Mouse (Mus musculus): ENCODE measurements around the gene Sult1a1. TPM values are rescaled to one million over a fixed set of nuclear protein-coding genes. Genes with fewer than 3 reads are reported as not detected.

The Sult1a1 gene
- polyA plus RNA-seq, 1 experiment from 2014 or later: 8.5 TPM

DNA sequence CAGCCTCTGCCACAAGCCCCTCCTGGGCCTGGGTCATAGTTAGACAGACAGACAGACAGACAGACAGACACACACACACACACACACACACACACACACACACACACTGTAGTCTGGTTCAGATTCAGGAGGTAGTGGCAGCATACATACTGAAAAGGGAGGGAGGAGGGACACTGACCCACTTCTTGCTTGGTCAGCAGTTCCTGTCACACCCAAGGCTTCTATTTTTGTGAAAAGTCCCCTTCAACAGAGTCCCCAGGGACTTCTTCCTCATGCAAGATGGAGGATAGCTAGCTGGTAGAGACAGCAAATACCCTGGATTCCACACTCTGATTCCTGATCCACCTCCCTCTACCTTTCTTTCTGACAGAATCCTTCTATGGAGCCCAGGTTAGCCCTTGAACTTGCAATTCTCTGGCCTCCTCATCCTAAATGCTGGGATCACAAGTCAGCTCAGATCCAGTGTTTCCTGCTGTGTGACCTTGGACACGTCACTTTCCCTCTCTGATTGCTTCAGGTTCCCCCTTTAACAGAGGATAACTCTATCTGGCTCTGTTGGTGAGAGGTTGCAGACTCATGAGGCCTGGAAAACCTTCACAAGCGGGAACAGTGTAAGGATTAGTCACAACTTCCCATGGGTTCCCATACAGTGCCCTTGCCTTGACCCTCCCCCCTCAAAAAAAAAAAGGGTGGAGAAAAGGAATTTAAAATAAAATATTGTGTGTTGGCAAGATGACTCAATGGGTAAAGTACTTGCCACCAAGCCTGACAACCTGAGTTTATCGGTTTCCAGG, 50.2 kb downstream of the Sult1a1 start:
- Histone ChIP-seq H3K4me2 (ENCODE audit: low read length) (no peak overlapping the region), H3K27ac (ENCODE audit: low read length) (no peak overlapping the region), H3K27me3 (ENCODE audit: control insufficient read depth, insufficient read depth, low read depth, low read length) (no peaks in the 10 kb centered on the region), H3K9ac (ENCODE audit: low read depth, low read length) (no peak overlapping the region), H3K36me3 (ENCODE audit: control insufficient read depth, insufficient read depth, low read length) (no peaks in the 10 kb centered on the region), H3K9me3 (replicated peaks; ENCODE audit: control insufficient read depth, low read length, poor library complexity, severe bottlenecking) (no peaks in the 10 kb centered on the region), H3K4me3 (ENCODE audit: low read depth, low read length) (no peak overlapping the region), H3K4me1 (ENCODE audit: control insufficient read depth, insufficient read depth, low read length) (no peaks in the 10 kb centered on the region)
- 82% methylated on average over 3 of the region's 3 CpGs for WGBS
- ATAC-seq: no peak

GRCm38 (mm10) chr7:126625369-126625768, 50.9 kb downstream of the Sult1a1 start:
- Histone ChIP-seq H3K9ac (ENCODE audit: low read depth, low read length) (no peak overlapping the region), H3K27ac (ENCODE audit: low read length) (no peak overlapping the region), H3K4me2 (ENCODE audit: low read length) (no peak overlapping the region), H3K4me1 (ENCODE audit: control insufficient read depth, insufficient read depth, low read length) (no peaks in the 10 kb centered on the region), H3K4me3 (ENCODE audit: low read depth, low read length) (no peak overlapping the region), H3K36me3 (ENCODE audit: control insufficient read depth, insufficient read depth, low read length) (no peaks in the 10 kb centered on the region), H3K27me3 (ENCODE audit: control insufficient read depth, insufficient read depth, low read depth, low read length) (no peaks in the 10 kb centered on the region), H3K9me3 (replicated peaks; ENCODE audit: control insufficient read depth, low read length, poor library complexity, severe bottlenecking) (no peaks in the 10 kb centered on the region)
- ATAC-seq: no peak
- 61% methylated on average over 6 of the region's 6 CpGs for WGBS

DNA sequence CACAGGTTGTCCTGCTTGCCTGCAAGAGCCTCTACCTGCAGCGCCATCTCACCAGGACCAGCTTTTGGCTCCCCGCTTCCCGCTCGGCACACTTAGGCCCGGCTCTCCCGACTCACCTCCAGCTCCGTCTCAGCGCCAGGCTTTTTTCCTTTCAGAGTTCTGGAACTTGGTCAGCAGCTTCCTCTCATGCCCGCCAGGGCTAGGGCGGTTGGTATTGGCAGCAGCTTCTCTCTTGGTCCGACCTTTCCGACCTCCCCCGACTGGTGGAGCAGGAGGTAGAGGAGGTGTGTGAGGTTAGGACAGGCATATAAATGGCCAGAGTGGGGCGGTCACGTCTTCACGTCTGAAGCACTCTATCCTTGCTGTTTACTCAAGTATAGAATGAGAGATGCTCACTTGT, 51.5 kb downstream of the Sult1a1 start:
- no peak overlapping the region for H3K4me2 ChIP-seq (ENCODE audit: low read length)
- no peak for ATAC-seq
- WGBS: 71% methylated on average over 16 of the region's 16 CpGs
- no peak overlapping the region for H3K27ac ChIP-seq (ENCODE audit: low read length)
- no peaks in the 10 kb centered on the region for H3K36me3 ChIP-seq (ENCODE audit: control insufficient read depth, insufficient read depth, low read length)
- no peaks in the 10 kb centered on the region for H3K27me3 ChIP-seq (ENCODE audit: control insufficient read depth, insufficient read depth, low read depth, low read length)
- no peak overlapping the region for H3K9ac ChIP-seq (ENCODE audit: low read depth, low read length)
- no peak overlapping the region for H3K4me3 ChIP-seq (ENCODE audit: low read depth, low read length)
- no peaks in the 10 kb centered on the region for H3K9me3 ChIP-seq (replicated peaks; ENCODE audit: control insufficient read depth, low read length, poor library complexity, severe bottlenecking)
- no peaks in the 10 kb centered on the region for H3K4me1 ChIP-seq (ENCODE audit: control insufficient read depth, insufficient read depth, low read length)

DNA sequence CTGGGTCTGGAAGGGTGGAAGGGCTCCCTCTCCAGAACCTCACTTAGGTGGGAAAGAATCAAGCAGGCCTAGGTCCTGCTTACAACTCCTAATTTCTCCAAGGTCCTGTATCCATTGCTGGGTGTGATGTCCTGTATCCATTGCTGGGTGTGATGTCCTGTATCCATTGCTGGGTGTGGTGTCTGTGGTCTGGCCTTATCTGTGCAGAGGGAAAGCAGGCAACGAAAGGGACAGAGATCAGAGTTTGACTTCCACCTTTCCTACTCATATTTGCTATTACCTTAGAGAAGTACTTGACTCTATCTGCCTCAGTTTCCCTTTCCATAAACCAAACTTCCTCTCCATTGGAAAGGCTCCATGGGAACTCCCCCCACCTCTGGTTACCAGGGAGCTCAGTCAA, 52.9 kb downstream of the Sult1a1 start:
- 90% methylated on average over 1 of the region's 1 CpGs for WGBS
- Histone ChIP-seq H3K9me3 (replicated peaks; ENCODE audit: control insufficient read depth, low read length, poor library complexity, severe bottlenecking) (no peaks in the 10 kb centered on the region), H3K36me3 (ENCODE audit: control insufficient read depth, insufficient read depth, low read length) (no peaks in the 10 kb centered on the region), H3K4me2 (ENCODE audit: low read length) (no peak overlapping the region), H3K4me3 (ENCODE audit: low read depth, low read length) (no peak overlapping the region), H3K27ac (ENCODE audit: low read length) (no peak overlapping the region), H3K27me3 (ENCODE audit: control insufficient read depth, insufficient read depth, low read depth, low read length) (no peaks in the 10 kb centered on the region), H3K4me1 (ENCODE audit: control insufficient read depth, insufficient read depth, low read length) (no peaks in the 10 kb centered on the region), H3K9ac (ENCODE audit: low read depth, low read length) (no peak overlapping the region)
- no peak for ATAC-seq

Other genes starting within 250 kb of the Sult1a1 start
- 22.9 and 23.8 TPM in 2 replicates for gene Rabep2, start 247.7 kb downstream of the Sult1a1 start, polyA plus RNA-seq (2015; fragmentation: Nextera tagmentation; extraction: Ambion mirVana)
- 0.39 and 0.71 TPM in 2 replicates for gene Atp2a1, start 213.3 kb downstream of the Sult1a1 start, polyA plus RNA-seq (2015; fragmentation: Nextera tagmentation; extraction: Ambion mirVana)
- 76.8 and 79.6 TPM in 2 replicates for gene Sh2b1, start 201.0 kb downstream of the Sult1a1 start, polyA plus RNA-seq (2015; fragmentation: Nextera tagmentation; extraction: Ambion mirVana)
- 121 and 127 TPM in 2 replicates for gene Tufm, start 189.1 kb downstream of the Sult1a1 start, polyA plus RNA-seq (2015; fragmentation: Nextera tagmentation; extraction: Ambion mirVana)
- 66.9 and 68.8 TPM in 2 replicates for gene Atxn2l, start 173.0 kb downstream of the Sult1a1 start, polyA plus RNA-seq (2015; fragmentation: Nextera tagmentation; extraction: Ambion mirVana)
- 177 and 184 TPM in 2 replicates for gene Eif3c, start 110.0 kb downstream of the Sult1a1 start, polyA plus RNA-seq (2015; fragmentation: Nextera tagmentation; extraction: Ambion mirVana)
- 0.31 TPM in 2 replicates for gene Apobr, start 91.5 kb downstream of the Sult1a1 start, polyA plus RNA-seq (2015; fragmentation: Nextera tagmentation; extraction: Ambion mirVana)
- gene Cln3, start 90.6 kb downstream of the Sult1a1 start, polyA plus RNA-seq (2015; fragmentation: Nextera tagmentation; extraction: Ambion mirVana): 36.4 and 37.7 TPM in 2 replicates
- not detected in 2 replicates for gene Il27, start 81.5 kb downstream of the Sult1a1 start, polyA plus RNA-seq (2015; fragmentation: Nextera tagmentation; extraction: Ambion mirVana)
- gene Nupr1, start 45.6 kb downstream of the Sult1a1 start, polyA plus RNA-seq (2015; fragmentation: Nextera tagmentation; extraction: Ambion mirVana): 6.1 and 9.5 TPM in 2 replicates
- 50.1 and 56.9 TPM in 2 replicates for gene Sgf29, start 27.1 kb downstream of the Sult1a1 start, polyA plus RNA-seq (2015; fragmentation: Nextera tagmentation; extraction: Ambion mirVana)
- 113 and 120 TPM in 2 replicates for gene Bola2, start 19.0 kb upstream of the Sult1a1 start, polyA plus RNA-seq (2015; fragmentation: Nextera tagmentation; extraction: Ambion mirVana)
- 16.8 and 17.3 TPM in 2 replicates for gene Slx1b, start 19.4 kb upstream of the Sult1a1 start, polyA plus RNA-seq (2015; fragmentation: Nextera tagmentation; extraction: Ambion mirVana)
- gene Coro1a, start 31.4 kb upstream of the Sult1a1 start, polyA plus RNA-seq (2015; fragmentation: Nextera tagmentation; extraction: Ambion mirVana): 114 and 122 TPM in 2 replicates
- 111 and 112 TPM in 2 replicates for gene Mapk3, start 83.2 kb upstream of the Sult1a1 start, polyA plus RNA-seq (2015; fragmentation: Nextera tagmentation; extraction: Ambion mirVana)
- gene Gdpd3, start 89.9 kb upstream of the Sult1a1 start, polyA plus RNA-seq (2015; fragmentation: Nextera tagmentation; extraction: Ambion mirVana): 0.95 and 1.5 TPM in 2 replicates
- 162 and 191 TPM in 2 replicates for gene Ypel3, start 100.5 kb upstream of the Sult1a1 start, polyA plus RNA-seq (2015; fragmentation: Nextera tagmentation; extraction: Ambion mirVana)
- gene Tbx6, start 105.1 kb upstream of the Sult1a1 start, polyA plus RNA-seq (2015; fragmentation: Nextera tagmentation; extraction: Ambion mirVana): 0.51 and 0.64 TPM in 2 replicates
- 155 and 182 TPM in 2 replicates for gene Ppp4c, start 116.1 kb upstream of the Sult1a1 start, polyA plus RNA-seq (2015; fragmentation: Nextera tagmentation; extraction: Ambion mirVana)
- gene Fam57b, start 121.2 kb upstream of the Sult1a1 start, polyA plus RNA-seq (2015; fragmentation: Nextera tagmentation; extraction: Ambion mirVana): 55.0 and 61.1 TPM in 2 replicates
- not detected in 2 replicates for gene 4930451I11Rik, start 155.2 kb upstream of the Sult1a1 start, polyA plus RNA-seq (2015; fragmentation: Nextera tagmentation; extraction: Ambion mirVana)
- 24.2 and 35.8 TPM in 2 replicates for gene Doc2a, start 171.0 kb upstream of the Sult1a1 start, polyA plus RNA-seq (2015; fragmentation: Nextera tagmentation; extraction: Ambion mirVana)
- gene Hirip3, start 185.5 kb upstream of the Sult1a1 start, polyA plus RNA-seq (2015; fragmentation: Nextera tagmentation; extraction: Ambion mirVana): 19.8 and 20.0 TPM in 2 replicates
- gene Ino80e, start 185.9 kb upstream of the Sult1a1 start, polyA plus RNA-seq (2015; fragmentation: Nextera tagmentation; extraction: Ambion mirVana): 94.6 and 98.3 TPM in 2 replicates
- gene Taok2, start 208.3 kb upstream of the Sult1a1 start, polyA plus RNA-seq (2015; fragmentation: Nextera tagmentation; extraction: Ambion mirVana): 64.8 and 66.7 TPM in 2 replicates
- 33.2 and 34.0 TPM in 2 replicates for gene Tmem219, start 246.5 kb upstream of the Sult1a1 start, polyA plus RNA-seq (2015; fragmentation: Nextera tagmentation; extraction: Ambion mirVana)

All from midbrain, embryonic 16.5 days (tissue).